Mouse (Mus musculus) frontal cortex, adult 2 months (tissue): ENCODE results near the gene Card11. TPM values are rescaled to one million over a fixed set of nuclear protein-coding genes. Genes with fewer than 3 reads are reported as not detected.

Experiments used
- DNase-seq, 2 experiments: peaks; one replicate each; pipeline ENCODE4 v3.0.0; 2022; ENCODE audit warnings: low spot score in 1 of 2; ENCODE audit errors: extremely low spot score in 1 of 2
- polyA plus RNA-seq: library from polyadenylated mRNA; depleted of rRNA; stranded (reverse); fragments of >200 nt; gene quantifications from 2 replicates; pipeline ENCODE4 v1.2.3, GENCODE M21; 2012

Card11 gene
- polyA plus RNA-seq, 1 experiment = 0.20 TPM

DNA sequence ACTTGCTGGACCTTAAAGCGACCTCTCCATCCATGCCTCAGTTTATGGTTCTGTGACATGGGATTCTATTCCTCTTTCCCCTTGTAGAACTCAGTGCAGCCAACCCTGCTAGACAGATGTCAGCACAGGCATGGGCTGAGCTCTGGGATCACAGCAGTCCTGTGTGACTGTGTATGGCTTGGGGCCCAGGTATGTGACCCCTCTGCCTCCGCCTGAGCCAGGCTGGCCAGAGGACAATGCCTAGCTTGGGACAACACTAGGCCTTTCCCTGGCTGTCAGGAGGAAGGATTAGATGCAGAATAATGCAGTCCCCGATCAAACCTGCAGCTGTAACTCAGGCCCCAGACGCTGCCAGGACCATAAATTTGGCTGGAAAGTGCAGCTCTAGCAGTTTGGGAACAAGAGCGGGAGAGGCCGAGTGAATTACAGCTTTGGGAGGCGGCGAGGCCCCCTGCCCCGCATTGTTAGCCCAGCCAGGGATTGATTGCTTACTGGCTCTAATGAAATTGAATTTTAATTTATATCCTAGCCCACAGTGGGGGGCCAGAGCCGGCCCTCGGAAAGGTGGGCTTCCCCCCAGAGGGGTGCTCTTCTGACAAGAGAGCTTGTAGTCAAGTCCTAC is 144.4 kb downstream of the Card11 start:
- DNase-seq = no peak

GRCm38 (mm10) chr5:140854700-140855099 is 145.7 kb downstream of the Card11 start:
- no peak for DNase-seq

DNA sequence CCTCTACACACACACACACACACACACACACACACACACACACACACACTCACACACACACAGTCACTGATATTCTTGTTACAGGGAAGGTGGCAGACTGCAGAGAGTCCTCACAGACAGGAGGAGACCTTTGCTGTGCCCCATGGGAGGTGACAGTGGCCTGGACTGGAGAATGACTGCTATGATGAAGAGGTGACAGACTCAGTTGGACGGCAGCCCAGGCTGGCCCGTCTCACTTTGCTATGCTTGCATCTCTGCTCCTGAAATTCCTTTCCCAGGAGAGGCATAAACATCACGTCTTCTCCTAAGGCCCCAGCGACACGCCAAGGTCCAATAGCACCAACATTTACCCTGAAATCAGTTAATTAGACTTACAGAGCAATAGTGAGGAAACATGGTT is 146.7 kb downstream of the Card11 start:
- DNase-seq = no peak

GRCm38 (mm10) chr5:140852435-140852996 is 147.9 kb downstream of the Card11 start:
- DNase-seq = no peak

DNA sequence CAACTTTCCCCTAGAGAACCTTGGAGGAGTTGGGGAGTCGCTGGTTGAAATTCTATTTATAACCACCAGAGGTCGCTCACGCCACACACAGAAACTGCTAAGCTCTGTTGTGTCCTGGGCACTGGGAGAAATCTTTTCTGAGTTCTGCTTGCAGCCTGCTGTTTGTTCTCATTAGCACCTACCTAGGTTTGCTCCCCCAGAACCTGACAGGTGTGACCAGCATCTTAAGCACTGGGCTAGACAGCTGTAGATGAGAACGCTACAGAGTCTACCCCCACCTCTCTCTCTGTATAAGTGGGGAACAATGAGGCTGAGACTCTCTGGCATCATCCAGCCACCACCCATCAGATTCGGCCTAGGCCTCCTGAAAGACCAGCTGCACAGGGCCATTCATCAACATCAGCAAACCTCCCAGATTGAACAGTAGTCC is 153.1 kb downstream of the Card11 start:
- peak in 1 of 2 experiments; percentile 71 for DNase-seq

DNA sequence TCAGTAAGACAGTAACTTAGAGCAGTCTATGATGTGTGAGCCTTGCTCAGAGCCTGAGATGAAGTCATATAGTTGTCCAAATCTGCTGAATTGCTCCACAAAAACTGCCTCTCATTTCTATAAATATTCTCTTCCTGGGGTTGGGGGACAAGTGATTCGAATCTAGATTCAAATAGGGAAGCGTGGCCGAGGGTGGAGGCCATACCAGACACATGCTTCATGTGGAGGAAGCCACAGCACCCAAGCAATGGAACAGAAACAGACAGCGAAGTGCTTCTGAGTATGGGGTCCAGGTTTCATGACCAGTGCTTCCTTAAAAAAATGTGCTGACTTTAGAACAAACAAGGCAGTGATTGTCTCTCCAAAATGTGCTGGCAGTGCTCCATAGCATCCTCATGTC is 158.4 kb downstream of the Card11 start:
- DNase-seq = no peak

- DNase-seq = no peak
Measured at GRCm38 (mm10) chr5:140831064-140831431, 169.3 kb downstream of the Card11 start.

- peak; percentile 98 to 99 for DNase-seq
Measured at GRCm38 (mm10) chr5:140830314-140831063, 169.9 kb downstream of the Card11 start, which contains the start of gene Gna12. Gene Gna12, minus strand, starts transcription at chr5:140830431.

DNA sequence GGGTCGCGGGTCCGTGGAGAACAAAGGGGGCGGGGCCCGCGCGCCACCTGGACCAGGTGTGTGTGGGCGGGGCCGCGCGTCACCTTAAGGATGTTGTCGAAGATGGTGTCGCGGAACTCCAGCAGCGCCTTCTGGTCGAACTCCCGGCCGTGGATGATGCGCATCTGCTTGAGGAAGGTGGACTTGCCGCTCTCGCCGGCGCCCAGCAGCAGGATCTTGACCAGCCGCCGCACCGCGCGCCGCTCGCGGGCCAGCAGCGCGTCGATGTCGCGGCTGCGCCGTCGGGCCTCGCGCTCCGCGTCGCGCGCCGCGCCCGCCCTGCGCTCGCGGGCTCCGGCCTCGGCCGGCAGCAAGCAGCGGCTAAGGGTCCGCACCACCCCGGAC is 170.5 kb downstream of the Card11 start:
- no peak for DNase-seq

DNA sequence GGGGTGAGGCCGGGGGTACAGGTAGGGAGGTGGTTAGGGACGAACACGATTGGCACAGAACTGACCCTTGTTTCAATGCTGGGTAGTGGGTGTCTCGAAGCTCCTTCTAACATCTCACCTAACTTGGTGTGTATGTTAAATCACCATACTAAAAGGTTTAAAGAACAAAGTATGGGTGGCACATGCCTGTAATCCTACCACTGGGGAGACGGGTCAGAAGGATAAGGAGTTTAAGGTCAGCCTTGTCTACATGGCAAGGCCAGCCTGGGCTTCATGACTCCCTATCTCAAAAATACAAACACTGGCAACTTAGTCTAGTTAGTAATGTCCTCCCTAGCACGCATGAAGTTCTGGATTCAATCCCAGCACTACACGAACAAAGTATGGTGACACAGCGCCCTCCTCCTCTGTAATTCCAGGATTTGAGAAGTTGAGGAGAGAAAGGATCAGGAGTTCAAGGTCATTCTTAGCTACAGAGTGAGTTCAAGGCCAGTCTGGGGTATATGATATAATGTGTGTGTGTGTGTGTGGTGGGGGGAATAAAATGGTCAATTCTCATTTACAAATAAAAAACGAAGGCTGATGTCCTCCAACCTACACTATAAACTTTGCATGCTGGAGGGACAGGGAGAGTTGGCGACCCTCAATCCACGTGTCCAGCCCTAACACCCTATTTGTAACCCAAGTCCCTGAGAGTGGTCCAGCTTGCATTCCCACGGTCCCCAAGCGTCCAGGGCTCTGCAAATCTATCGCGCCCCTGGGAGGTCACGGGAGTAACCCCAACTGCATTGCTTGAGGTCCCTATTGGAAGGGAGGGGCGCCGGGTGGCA is 171.1 kb downstream of the Card11 start:
- DNase-seq = no peak

- DNase-seq = no peak
Measured at GRCm38 (mm10) chr5:140828363-140828762, 172.0 kb downstream of the Card11 start.

DNA sequence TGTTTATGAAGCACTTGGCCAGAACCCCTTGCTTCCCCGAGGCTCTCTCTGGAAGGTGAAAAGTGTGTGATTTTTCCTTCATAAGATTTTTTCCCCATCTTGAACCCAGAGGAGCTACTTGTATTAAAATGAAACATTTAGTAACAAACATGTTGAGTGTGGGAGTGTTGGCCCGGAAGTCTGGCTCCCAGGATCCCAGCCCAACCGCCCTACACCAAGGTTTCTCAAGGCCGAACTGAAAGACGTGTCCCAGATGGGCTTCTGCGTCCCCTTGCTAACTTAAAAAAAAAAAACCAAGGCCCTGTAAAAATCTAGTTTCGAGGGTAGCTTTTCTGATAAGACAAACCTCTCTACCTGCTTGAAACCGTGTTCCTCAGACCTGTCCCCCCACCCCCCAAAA is 172.5 kb downstream of the Card11 start:
- DNase-seq = no peak

- no peak for DNase-seq
Measured at GRCm38 (mm10) chr5:140827413-140827812, 173.0 kb downstream of the Card11 start.

- no peak for DNase-seq
Measured at GRCm38 (mm10) chr5:140826796-140827195, 173.6 kb downstream of the Card11 start.

- DNase-seq = no peak
Measured at GRCm38 (mm10) chr5:140826118-140826517, 174.3 kb downstream of the Card11 start.

DNA sequence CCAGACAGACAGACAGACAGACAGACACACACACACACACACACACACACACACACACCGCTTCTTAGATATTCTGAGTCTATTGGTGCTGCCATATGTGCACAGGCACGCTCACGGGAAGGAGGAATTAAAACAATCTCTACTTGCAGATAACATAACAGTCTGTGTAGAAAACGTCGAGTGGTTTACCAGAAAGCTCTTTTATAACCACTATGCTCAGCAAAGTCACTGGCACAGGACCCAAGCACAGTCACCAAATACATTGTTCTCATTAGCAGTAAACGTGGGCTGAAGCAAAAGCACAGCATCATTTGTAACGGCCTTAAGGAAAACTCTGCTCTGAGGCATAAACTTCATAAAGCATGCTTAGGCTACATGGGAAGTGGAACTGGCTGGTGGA is 176.3 kb downstream of the Card11 start:
- no peak for DNase-seq

DNA sequence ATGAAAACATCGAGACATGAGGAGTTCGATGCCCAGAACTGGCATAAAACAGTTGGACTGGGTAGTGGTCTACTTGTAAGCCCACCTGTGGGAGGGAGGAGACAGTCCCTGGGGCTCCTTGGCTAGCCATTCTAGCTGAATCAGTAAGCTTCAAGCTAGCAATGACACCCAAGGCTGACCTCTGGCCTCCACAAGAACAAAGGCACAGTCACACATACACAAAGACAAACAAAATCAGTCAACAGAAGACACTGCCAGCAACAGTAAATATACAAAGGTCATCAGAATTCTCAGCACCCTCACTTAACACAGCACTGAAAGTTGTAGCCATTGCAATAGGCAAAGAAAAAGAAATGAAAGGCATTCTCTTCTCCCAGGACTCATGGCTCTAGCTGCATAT is 177.0 kb downstream of the Card11 start:
- DNase-seq = no peak
